Mouse (Mus musculus) limb, embryonic 14.5 days (tissue): ENCODE results near the gene Sirt4. TPM values are rescaled to one million over a fixed set of nuclear protein-coding genes. Genes with fewer than 3 reads are reported as not detected.
"Not testable (repeated sequence)": the region's sequence is repeated elsewhere in the genome, so short reads cannot be mapped to it uniquely, and the experiment has no call there.

Experiments
- ATAC-seq: fragments of 200-750 bp; cut with Nextera tagmentation; 2 replicates; pipeline ENCODE4 v1.8.0; 2017; ENCODE audit warnings: low read depth, moderate number of reproducible peaks, moderate TSS enrichment; ENCODE audit not compliant: low FRiP score
- DNase-seq: peaks from one replicate; pipeline ENCODE4 v3.0.0-alpha.2; 2015; ENCODE audit warnings: low spot score
- H3K27ac ChIP-seq: fragments of 300-500 bp; sonication (generic); replicated peaks from 2 replicates; pipeline ENCODE4 v1.5.1; 2014; ENCODE audit warnings: low read depth, mild to moderate bottlenecking, low read length, moderate library complexity, mixed read lengths
- H3K27me3 ChIP-seq: fragments of 300-500 bp; sonication (generic); 2 replicates; pipeline ENCODE4 v1.6.1; 2014; ENCODE audit warnings: low read length, mixed read lengths; ENCODE audit not compliant: control insufficient read depth, insufficient read depth
- H3K36me3 ChIP-seq: fragments of 300-500 bp; sonication (generic); 2 replicates; pipeline ENCODE4 v1.6.1; 2014; ENCODE audit warnings: mild to moderate bottlenecking, low read length, moderate library complexity, mixed read lengths; ENCODE audit not compliant: control insufficient read depth, insufficient read depth
- H3K4me1 ChIP-seq: fragments of 300-500 bp; sonication (generic); 2 replicates; pipeline ENCODE4 v1.6.1; 2014; ENCODE audit warnings: antibody characterized with exemption, low read length, mixed read lengths; ENCODE audit not compliant: control insufficient read depth, insufficient read depth
- H3K4me2 ChIP-seq: fragments of 300-500 bp; sonication (generic); replicated peaks from 2 replicates; pipeline ENCODE4 v1.6.1; 2014; ENCODE audit warnings: low read depth, mild to moderate bottlenecking, low read length, moderate library complexity; ENCODE audit not compliant: severe bottlenecking
- H3K4me3 ChIP-seq: fragments of 300-500 bp; sonication (generic); replicated peaks from 2 replicates; pipeline ENCODE4 v1.5.1; 2014; ENCODE audit warnings: low read length
- H3K9ac ChIP-seq: fragments of 300-500 bp; sonication (generic); 2 replicates; pipeline ENCODE4 v1.6.1; 2014; ENCODE audit warnings: mild to moderate bottlenecking, low read depth, low read length, moderate library complexity; ENCODE audit not compliant: severe bottlenecking
- H3K9me3 ChIP-seq: fragments of 300-500 bp; sonication (generic); 2 replicates; pipeline ENCODE4 v1.6.1; 2016; ENCODE audit warnings: low read length; ENCODE audit not compliant: control insufficient read depth
- POLR2A ChIP-seq: fragments of 200-500 bp; IDR thresholded peaks from 2 replicates; pipeline ENCODE4 v1.8.0; 2012; ENCODE audit warnings: inconsistent platforms, mild to moderate bottlenecking, moderate library complexity, borderline replicate concordance; ENCODE audit not compliant: insufficient read depth, insufficient read length; ENCODE audit errors: extremely low read depth
- WGBS: fragments of 180-500 bp; shearing (Covaris S2); extraction: QIAGEN DNeasy Blood & Tissue Kit; methylation state at CpG from one replicate; pipeline ENCODE4 v1.1.7; 2014; 5-methylcytosine and 5-hydroxymethylcytosine counted together
- polyA plus RNA-seq, 2 experiments: library from polyadenylated mRNA; depleted of rRNA in 1 of 2; stranded (reverse) in 1 of 2; unstranded in 1 of 2; fragments of >200 nt; fragmentation: Nextera tagmentation in 1 of 2; extraction: Ambion mirVana in 1 of 2; gene quantifications; 2 replicates each; pipeline versions ENCODE4 v1.2.1 to v1.2.3; 2012 to 2014

The Sirt4 gene
- polyA plus RNA-seq, 2 experiments, result 20.4 to 69.2 TPM

GRCm38 (mm10) chr5:115506454-115507201, 22.1 kb upstream of the Sirt4 start, which contains the start of gene Pxn:
Gene Pxn (plus strand): TSS chr5:115506676.
- peak; percentile 87 for DNase-seq
- Histone ChIP-seq H3K9me3 (no peaks in the 10 kb centered on the region), H3K27me3 (no peaks in the 10 kb centered on the region), H3K27ac (peak within 1 kb of the TSS; percentile 52; the same call in 1 of the 2 replicates), H3K4me2 (peak within 1 kb of the TSS; percentile 74), H3K4me3 (peak within 1 kb of the TSS; percentile 99), H3K36me3 (0 out of 2 replicates have a peak, but pooled peaks cover under 1% of the 10 kb centered on the region), H3K9ac (peak within 1 kb of the TSS; percentile 89), H3K4me1 (peaks cover 29% of the 10 kb centered on the region)
- WGBS, result 2% methylated on average over 52 of the region's 74 CpGs
- peak; percentile 85; the same call in 1 of the 2 replicates for TF ChIP-seq POLR2A
- peak; percentile 86 for ATAC-seq

GRCm38 (mm10) chr5:115505617-115506016, 21.1 kb upstream of the Sirt4 start:
- not testable (repeated sequence) for H3K4me2 ChIP-seq, H3K9ac ChIP-seq, H3K36me3 ChIP-seq, ATAC-seq, DNase-seq, H3K4me3 ChIP-seq, H3K9me3 ChIP-seq, H3K27ac ChIP-seq, H3K27me3 ChIP-seq
- 75% methylated on average over 4 of the region's 4 CpGs for WGBS
- peaks cover 29% of the 10 kb centered on the region for H3K4me1 ChIP-seq

GRCm38 (mm10) chr5:115503035-115503434, 18.5 kb upstream of the Sirt4 start:
- H3K4me3 ChIP-seq, result no peak overlapping the region
- no peaks in the 10 kb centered on the region for H3K36me3 ChIP-seq
- ATAC-seq (no peak), DNase-seq (no peak)
- H3K9ac ChIP-seq, result no peak overlapping the region
- 61% methylated on average over 12 of the region's 12 CpGs for WGBS
- H3K27ac ChIP-seq, result no peak overlapping the region
- H3K4me2 ChIP-seq, result no peak overlapping the region
- no peaks in the 10 kb centered on the region for H3K9me3 ChIP-seq
- no peaks in the 10 kb centered on the region for H3K27me3 ChIP-seq
- TF ChIP-seq POLR2A, result no peak
- peaks cover 6% of the 10 kb centered on the region for H3K4me1 ChIP-seq

- H3K36me3 ChIP-seq, result no peaks in the 10 kb centered on the region
- no peaks in the 10 kb centered on the region for H3K4me1 ChIP-seq
- no peak overlapping the region for H3K4me2 ChIP-seq
- no peak overlapping the region for H3K4me3 ChIP-seq
- H3K9me3 ChIP-seq, result no peaks in the 10 kb centered on the region
- no peak overlapping the region for H3K9ac ChIP-seq
- ATAC-seq, result no peak
- no peaks in the 10 kb centered on the region for H3K27me3 ChIP-seq
- DNase-seq, result no peak
- 77% methylated on average over 12 of the region's 12 CpGs for WGBS
- TF ChIP-seq POLR2A, result no peak
- H3K27ac ChIP-seq, result no peak overlapping the region
Measured at GRCm38 (mm10) chr5:115500383-115500935, 15.9 kb upstream of the Sirt4 start.

- peaks cover 3% of the 10 kb centered on the region; the same call in 1 of the 2 replicates for H3K4me1 ChIP-seq
- ATAC-seq (no peak), DNase-seq (no peak)
- H3K4me2 ChIP-seq, result no peak overlapping the region
- H3K27ac ChIP-seq, result no peak overlapping the region
- no peak overlapping the region for H3K4me3 ChIP-seq
- no peak overlapping the region for H3K9ac ChIP-seq
- no peaks in the 10 kb centered on the region for H3K36me3 ChIP-seq
- TF ChIP-seq POLR2A, result no peak
- 47% methylated on average over 9 of the region's 9 CpGs for WGBS
- no peaks in the 10 kb centered on the region for H3K9me3 ChIP-seq
- no peaks in the 10 kb centered on the region for H3K27me3 ChIP-seq
Measured at GRCm38 (mm10) chr5:115498307-115499240, 14.0 kb upstream of the Sirt4 start.
